Mouse (Mus musculus) small intestine, adult 10 weeks (tissue): ENCODE results near the gene Tlr11. TPM values are rescaled to one million over a fixed set of nuclear protein-coding genes. Genes with fewer than 3 reads are reported as not detected.

Experiments
- polyA plus RNA-seq: library from polyadenylated mRNA; stranded (reverse); fragments of 350-450 nt; fragmentation: Illumina TruSeq; extraction: RNeasy Lipid Tissue Mini Kit (QIAGEN cat#74804); gene quantifications from one replicate; pipeline ENCODE4 v1.2.3, GENCODE M21; 2014; ENCODE audit warnings: low replicate concordance

Gene Tlr11
- polyA plus RNA-seq, result 2.8 TPM

DNA sequence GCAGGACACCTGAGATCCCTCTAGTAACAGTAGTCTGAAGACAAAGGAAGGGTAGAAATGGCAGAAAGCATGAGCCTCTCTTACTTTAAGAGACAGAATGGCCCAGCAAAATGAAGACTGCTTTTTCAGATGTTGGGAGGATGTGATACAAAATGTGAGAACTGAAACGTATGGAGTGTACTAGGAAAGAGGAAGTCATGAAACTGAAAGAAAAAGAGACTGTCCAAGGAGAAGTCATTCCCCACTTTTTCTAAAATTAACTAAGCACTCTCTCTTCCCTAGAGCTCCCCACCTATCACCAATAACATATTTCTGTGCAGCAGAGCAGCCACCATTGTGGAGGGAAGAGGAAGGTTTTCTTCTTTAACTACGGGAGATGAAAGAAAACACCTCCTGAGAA, at the start of gene Tlr11:
Gene Tlr11 (plus strand): TSS at position 322 of the 400 bp plus-strand sequence.

DNA sequence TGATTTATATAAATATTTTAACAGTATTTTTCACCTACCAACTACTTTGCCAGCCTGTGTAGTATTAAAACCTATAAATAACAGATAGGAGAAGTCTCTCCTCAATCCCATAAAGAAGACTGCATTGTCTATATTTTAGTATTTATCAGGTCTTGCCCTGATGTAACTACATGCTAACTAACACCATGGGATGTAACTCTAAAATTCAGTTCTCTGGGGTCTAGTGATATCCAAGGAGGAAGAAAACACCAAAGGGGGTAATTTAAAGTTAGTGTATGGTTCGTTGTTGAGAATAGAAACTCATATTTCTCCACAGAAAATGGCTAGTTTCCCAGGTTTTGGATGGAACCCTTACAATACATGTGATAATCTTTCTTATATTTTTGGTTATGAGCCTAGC, 31.1 kb upstream of the Tlr11 start, which contains the start of gene Olfr734:
Gene Olfr734 (minus strand): TSS at position 101 of the 400 bp plus-strand sequence.

DNA sequence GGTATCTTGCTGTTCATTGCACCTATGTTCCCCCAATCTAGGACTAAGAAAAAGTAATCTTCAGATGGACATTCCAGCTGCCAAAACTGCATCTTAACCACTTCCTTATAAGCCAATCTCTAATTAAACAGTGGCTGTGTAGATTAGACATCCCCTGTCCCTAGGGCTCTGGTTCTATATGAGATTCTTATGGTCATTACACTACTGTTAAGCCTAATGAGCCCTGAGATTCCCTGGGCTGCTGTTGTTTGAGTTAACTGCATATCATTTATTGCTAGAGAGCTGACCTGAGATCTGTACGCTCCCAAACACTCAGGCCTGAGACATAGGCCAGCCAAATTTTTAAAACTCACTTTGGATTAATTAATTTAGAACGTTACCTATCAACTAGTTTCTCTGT, 8.9 kb upstream of the Tlr11 start, which contains the start of gene Olfr735:
Gene Olfr735 (minus strand): TSS at position 77 of the 400 bp plus-strand sequence.

DNA sequence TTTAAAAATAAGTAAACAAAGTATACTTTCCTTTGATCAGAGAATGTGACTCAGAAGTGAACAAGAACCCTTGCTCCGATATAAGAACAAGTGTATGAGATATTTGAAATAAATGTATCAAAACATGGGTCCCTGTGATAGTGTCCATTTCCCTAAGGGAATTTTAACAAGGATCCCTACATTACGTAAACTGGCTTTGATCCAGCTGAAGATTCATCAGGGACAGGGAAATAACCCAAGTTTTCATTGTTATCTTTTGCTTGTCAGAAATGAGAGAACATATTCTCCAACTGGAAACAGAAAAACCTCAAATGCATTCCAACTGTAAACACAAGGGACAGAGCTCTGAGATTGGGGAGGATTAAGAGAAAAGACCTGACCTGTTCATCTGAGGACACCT, 23.1 kb downstream of the Tlr11 start, which contains the start of gene Olfr736:
Gene Olfr736 (plus strand): TSS at position 301 of the 400 bp plus-strand sequence.

DNA sequence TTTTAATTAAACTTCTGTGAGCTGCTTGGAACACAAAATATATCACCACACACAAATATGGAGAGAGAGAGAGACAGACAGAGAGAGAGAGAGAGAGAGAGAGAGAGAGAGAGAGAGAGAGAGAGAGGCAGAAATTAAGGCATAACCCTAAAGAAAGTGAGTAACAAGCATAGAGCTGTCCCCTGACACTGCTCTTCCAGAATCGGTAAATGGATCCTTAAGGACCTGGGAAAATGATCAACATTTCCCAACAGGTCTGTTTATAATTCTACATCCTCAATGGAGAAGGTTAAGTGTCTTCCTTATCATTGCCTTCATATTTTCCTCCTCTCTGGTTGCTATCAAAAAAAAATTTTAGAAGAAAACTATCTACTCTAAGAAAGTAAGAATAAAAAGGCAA, 49.6 kb downstream of the Tlr11 start, which contains the start of gene Olfr738:
Gene Olfr738 (plus strand): TSS at position 301 of the 400 bp plus-strand sequence.

Other genes with a start within 250 kb of the Tlr11 start
- gene Olfr727, start 234.7 kb upstream of the Tlr11 start, polyA plus RNA-seq, result not detected
- gene Olfr728, start 215.2 kb upstream of the Tlr11 start, polyA plus RNA-seq, result not detected
- not detected for gene Olfr729, start 205.0 kb upstream of the Tlr11 start, polyA plus RNA-seq
- gene Olfr730, start 169.7 kb upstream of the Tlr11 start, polyA plus RNA-seq, result not detected
- gene Olfr731, start 116.0 kb upstream of the Tlr11 start, polyA plus RNA-seq, result not detected
- gene Olfr732, start 73.7 kb upstream of the Tlr11 start, polyA plus RNA-seq, result not detected
- not detected for gene Olfr733, start 56.4 kb upstream of the Tlr11 start, polyA plus RNA-seq
- not detected for gene Olfr734, start 31.2 kb upstream of the Tlr11 start, polyA plus RNA-seq
- gene Olfr735, start 9.0 kb upstream of the Tlr11 start, polyA plus RNA-seq, result not detected
- not detected for gene Olfr736, start 23.2 kb downstream of the Tlr11 start, polyA plus RNA-seq
- not detected for gene Olfr738, start 49.7 kb downstream of the Tlr11 start, polyA plus RNA-seq
- gene Olfr739, start 60.7 kb downstream of the Tlr11 start, polyA plus RNA-seq, result not detected
- not detected for gene Olfr740, start 87.6 kb downstream of the Tlr11 start, polyA plus RNA-seq
- not detected for gene Olfr741, start 114.8 kb downstream of the Tlr11 start, polyA plus RNA-seq
- gene Olfr742, start 145.7 kb downstream of the Tlr11 start, polyA plus RNA-seq, result not detected
- gene Olfr743, start 163.9 kb downstream of the Tlr11 start, polyA plus RNA-seq, result not detected